Mouse (Mus musculus) CH12F3 (cell line): Measurements from ENCODE around the gene Npcd.

Source experiments
- in situ Hi-C: fragments of 300-500 bp; cut with MboI; formaldehyde crosslinking; loops from 2 replicates; pipeline ENCODE4 v1.14.3; 2020; ENCODE audit warnings: low sequenced_read_pairs

Npcd gene

DNA sequence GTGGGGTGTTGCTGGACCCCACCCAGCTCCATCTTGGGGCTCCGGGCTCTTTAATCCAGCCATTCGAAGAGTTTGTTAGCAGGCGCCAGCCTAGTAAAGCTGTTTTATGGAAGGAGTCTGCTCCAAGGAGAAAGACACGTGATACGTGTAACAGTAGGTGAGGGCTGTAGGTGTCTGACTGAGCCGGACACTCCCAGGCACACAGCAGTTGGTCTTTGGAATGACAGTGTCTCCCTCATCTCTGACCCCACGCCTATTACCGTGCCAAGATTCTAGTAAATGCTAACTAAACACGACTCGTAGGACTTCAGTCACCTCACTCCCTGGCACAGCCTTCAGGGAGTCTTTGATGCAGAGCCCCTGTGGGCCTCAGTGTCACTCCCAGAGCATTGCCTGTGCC lies 88.7 kb downstream of the Npcd start:
- in situ Hi-C loops, result no loop called here

DNA sequence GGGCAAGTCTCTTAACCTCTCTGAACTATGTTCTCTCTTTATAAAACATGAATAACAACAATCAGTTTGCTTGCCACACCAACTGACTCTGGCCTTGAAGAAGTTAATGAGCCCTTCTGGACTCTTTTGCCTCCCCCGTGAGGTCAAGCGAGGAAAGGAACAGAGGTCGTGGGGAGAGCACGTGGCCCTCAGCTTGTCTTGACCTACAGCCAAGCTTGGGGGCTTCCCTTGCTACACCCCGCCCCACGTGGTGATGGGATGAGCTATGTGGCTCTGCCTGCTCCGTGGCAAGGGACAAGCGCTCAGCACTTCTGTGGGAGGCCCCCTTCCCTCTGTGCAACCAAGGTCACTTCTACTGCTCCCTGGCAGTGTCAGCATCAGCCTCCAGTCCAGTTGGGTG lies 89.3 kb downstream of the Npcd start:
- in situ Hi-C loops, result no loop called here

DNA sequence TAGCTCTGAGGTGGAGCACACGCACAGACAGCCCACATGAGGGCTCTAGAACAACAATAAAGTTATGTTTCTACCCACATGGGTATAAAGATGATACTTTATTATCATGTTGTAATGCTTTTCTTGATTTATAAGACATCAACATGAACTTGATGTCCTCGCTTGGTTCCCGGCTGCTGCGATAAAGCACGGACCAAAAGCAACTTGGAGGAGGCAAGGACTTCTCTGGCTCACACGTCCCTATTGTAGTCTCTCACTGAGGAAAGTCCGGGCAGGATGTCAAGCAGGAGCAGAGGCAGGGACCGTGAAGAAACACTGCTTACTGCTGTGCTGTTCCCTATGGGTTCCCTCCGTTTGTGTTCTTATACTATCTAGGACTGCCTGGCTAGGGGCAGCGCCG lies 90.0 kb downstream of the Npcd start:
- in situ Hi-C loops, result no loop called here

- in situ Hi-C loops, result no loop called here
Measured at GRCm38 (mm10) chr15:79742706-79743023, 91.4 kb downstream of the Npcd start.

- in situ Hi-C loops, result no loop called here
Measured at GRCm38 (mm10) chr15:79741921-79742705, 91.9 kb downstream of the Npcd start, which contains the start of gene Sun2. Sun2 (minus strand) TSS chr15:79742536.

DNA sequence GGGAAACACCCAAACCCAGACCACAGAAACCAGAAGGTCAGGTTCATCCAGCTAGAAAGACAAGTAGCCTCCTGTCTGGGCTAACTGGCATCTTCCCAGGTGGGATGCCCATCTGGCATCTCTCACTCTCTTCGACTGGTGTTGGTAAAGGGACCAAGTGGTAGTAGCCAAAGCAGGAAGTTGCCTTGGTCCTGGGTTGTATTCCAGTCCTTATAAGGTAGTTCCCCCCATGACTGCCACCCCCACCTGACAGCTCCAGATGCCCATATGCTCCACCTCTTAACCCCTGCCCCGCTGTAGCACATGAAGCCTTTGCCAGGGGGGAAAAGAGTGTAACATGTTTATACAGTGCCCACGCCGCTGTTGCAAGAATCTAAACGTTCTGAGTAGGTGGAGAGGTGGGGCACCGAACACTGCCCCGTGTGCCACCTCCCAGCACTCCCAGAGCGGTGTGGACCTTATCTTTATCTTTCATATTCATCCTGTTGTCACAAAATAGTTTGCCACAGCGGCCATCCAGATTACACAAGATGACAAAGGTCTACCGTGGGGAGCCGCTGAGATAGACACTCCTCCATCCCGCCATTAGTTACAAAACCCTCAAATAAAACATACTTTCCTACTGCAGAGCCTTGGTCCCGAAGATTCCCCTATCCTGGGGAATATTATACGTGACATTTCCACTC lies 92.7 kb downstream of the Npcd start:
- in situ Hi-C loops, result no loop called here

DNA sequence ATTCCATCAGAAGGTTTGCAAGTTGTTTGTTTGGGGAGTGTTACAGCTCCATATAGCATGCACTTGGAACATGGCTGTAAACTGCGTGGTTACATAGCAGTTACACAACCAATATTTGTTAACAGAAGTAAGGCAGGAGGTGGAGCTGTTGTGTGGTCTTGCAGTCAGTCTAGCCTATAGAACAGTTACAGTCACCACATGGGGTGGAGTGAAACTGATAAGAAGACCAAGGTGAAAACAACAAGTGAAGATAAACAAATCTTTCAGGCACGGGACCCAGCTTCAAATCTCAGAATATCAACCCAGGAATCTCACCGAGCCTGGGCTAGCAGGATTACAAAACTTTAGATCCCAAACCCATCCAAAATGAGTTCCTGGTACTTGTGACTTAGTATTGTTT lies 93.3 kb downstream of the Npcd start:
- in situ Hi-C loops, result no loop called here
